Mouse (Mus musculus) neural tube, embryonic 15.5 days (tissue): ENCODE measurements around the gene Ms4a8a. TPM values are rescaled to one million over a fixed set of nuclear protein-coding genes. Genes with fewer than 3 reads are reported as not detected.
A peak's percentile ranks its signal among the peaks of the same experiment; 100 is the strongest.
"Not testable (repeated sequence)": the region's sequence is repeated elsewhere in the genome, so short reads cannot be mapped to it uniquely, and the experiment has no call there.

ENCODE experiments used
- ATAC-seq: fragments of 200-750 bp; cut with Nextera tagmentation; 2 replicates; pipeline ENCODE4 v1.8.0; 2017; ENCODE audit warnings: mild to moderate bottlenecking, moderate TSS enrichment, moderate library complexity; ENCODE audit not compliant: low FRiP score
- H3K27ac ChIP-seq: fragments of 300-500 bp; sonication (generic); replicated peaks from 2 replicates; pipeline ENCODE4 v1.5.1; 2015; ENCODE audit warnings: mild to moderate bottlenecking, inconsistent platforms
- H3K27me3 ChIP-seq: fragments of 300-500 bp; sonication (generic); replicated peaks from 2 replicates; pipeline ENCODE4 v1.6.1; 2015; ENCODE audit warnings: inconsistent platforms
- H3K36me3 ChIP-seq: fragments of 300-500 bp; sonication (generic); 2 replicates; pipeline ENCODE4 v1.6.1; 2015; ENCODE audit warnings: inconsistent platforms
- H3K4me1 ChIP-seq: fragments of 300-500 bp; sonication (generic); 2 replicates; pipeline ENCODE4 v1.6.1; 2015; ENCODE audit warnings: inconsistent platforms
- H3K4me2 ChIP-seq: fragments of 300-500 bp; sonication (generic); 2 replicates; pipeline ENCODE4 v1.6.1; 2015; ENCODE audit warnings: inconsistent platforms, mild to moderate bottlenecking, moderate library complexity
- H3K4me3 ChIP-seq: fragments of 300-500 bp; sonication (generic); replicated peaks from 2 replicates; pipeline ENCODE4 v1.5.1; 2015; ENCODE audit warnings: mild to moderate bottlenecking, inconsistent platforms
- H3K9ac ChIP-seq: fragments of 300-500 bp; sonication (generic); replicated peaks from 2 replicates; pipeline ENCODE4 v1.6.1; 2015; ENCODE audit warnings: mild to moderate bottlenecking, inconsistent platforms
- H3K9me3 ChIP-seq: fragments of 300-500 bp; sonication (generic); replicated peaks from 2 replicates; pipeline ENCODE4 v1.6.1; 2016; ENCODE audit warnings: inconsistent platforms
- WGBS: fragments of 180-500 bp; shearing (Covaris S2); methylation state at CpG from one replicate; pipeline ENCODE4 v1.1.7; 2015; ENCODE audit warnings: mixed read lengths; 5-methylcytosine and 5-hydroxymethylcytosine counted together
- polyA plus RNA-seq: library from polyadenylated mRNA; unstranded; fragments of >200 nt; fragmentation: Nextera tagmentation; extraction: Ambion mirVana; gene quantifications from 2 replicates; pipeline ENCODE4 v1.2.1, GENCODE M21; 2015

Gene Ms4a8a
- polyA plus RNA-seq = 2.3 TPM in 1 of 2 replicates, not detected in the other

- H3K9me3 ChIP-seq = no peaks in the 10 kb centered on the region
- H3K27ac ChIP-seq = no peak within 1 kb of the TSS
- H3K4me3 ChIP-seq = no peak within 1 kb of the TSS
- no peaks in the 10 kb centered on the region for H3K4me1 ChIP-seq
- no peak for ATAC-seq
- no peaks in the 10 kb centered on the region for H3K36me3 ChIP-seq
- H3K9ac ChIP-seq = no peak within 1 kb of the TSS
- WGBS = 90% methylated on average over 4 of the region's 4 CpGs
- no peak within 1 kb of the TSS for H3K4me2 ChIP-seq
- H3K27me3 ChIP-seq = no peaks in the 10 kb centered on the region
These were observed at the start of gene Ms4a8a for GRCm38 (mm10) chr19:11080934-11081333. Gene Ms4a8a (minus strand): TSS chr19:11081102.

- Histone ChIP-seq H3K4me3 (no peak overlapping the region), H3K4me1 (no peaks in the 10 kb centered on the region), H3K4me2 (no peak overlapping the region), H3K27me3 (no peaks in the 10 kb centered on the region), H3K9me3 (peaks cover 12% of the 10 kb centered on the region; the same call in 1 of the 2 replicates), H3K9ac (no peak overlapping the region), H3K27ac (no peak overlapping the region), H3K36me3 (no peaks in the 10 kb centered on the region)
- ATAC-seq = no peak
- WGBS = 86% methylated on average over 1 of the region's 1 CpGs
These were observed 48.8 kb upstream of the Ms4a8a start for GRCm38 (mm10) chr19:11129702-11130101.

GRCm38 (mm10) chr19:11121016-11121420 is 40.1 kb upstream of the Ms4a8a start:
- H3K36me3 ChIP-seq, H3K27me3 ChIP-seq, H3K4me1 ChIP-seq: not testable (repeated sequence)
- Histone ChIP-seq H3K4me2 (peak overlapping the region; percentile 52), H3K9me3 (peaks cover 13% of the 10 kb centered on the region; the same call in 1 of the 2 replicates), H3K9ac (0 out of 2 replicates have a peak overlapping the region, but pooled peaks have one; percentile 36), H3K27ac (peak overlapping the region; percentile 61; the same call in 1 of the 2 replicates), H3K4me3 (peak overlapping the region; percentile 37)
- WGBS = under 1% methylated on average over 15 of the region's 38 CpGs
- peak; percentile 99 for ATAC-seq

GRCm38 (mm10) chr19:11119338-11119737 is 38.4 kb upstream of the Ms4a8a start:
- no peaks in the 10 kb centered on the region for H3K4me1 ChIP-seq
- WGBS = 91% methylated on average over 2 of the region's 2 CpGs
- no peaks in the 10 kb centered on the region for H3K9me3 ChIP-seq
- H3K4me2 ChIP-seq = no peak overlapping the region
- peaks cover 3% of the 10 kb centered on the region; the same call in 1 of the 2 replicates for H3K27me3 ChIP-seq
- no peak for ATAC-seq
- H3K36me3 ChIP-seq = no peaks in the 10 kb centered on the region
- no peak overlapping the region for H3K9ac ChIP-seq
- H3K4me3 ChIP-seq = no peak overlapping the region
- H3K27ac ChIP-seq = no peak overlapping the region

GRCm38 (mm10) chr19:11107746-11108145 is 26.8 kb upstream of the Ms4a8a start:
- H3K36me3 ChIP-seq = no peaks in the 10 kb centered on the region
- WGBS = 77% methylated on average over 3 of the region's 3 CpGs
- H3K4me2 ChIP-seq = no peak overlapping the region
- no peak overlapping the region for H3K27ac ChIP-seq
- ATAC-seq = no peak
- H3K9me3 ChIP-seq = no peaks in the 10 kb centered on the region
- H3K27me3 ChIP-seq = no peaks in the 10 kb centered on the region
- H3K9ac ChIP-seq = no peak overlapping the region
- H3K4me3 ChIP-seq = no peak overlapping the region
- no peaks in the 10 kb centered on the region for H3K4me1 ChIP-seq

- WGBS = 81% methylated on average over 1 of the region's 1 CpGs
- no peak overlapping the region for H3K4me2 ChIP-seq
- H3K4me1 ChIP-seq = no peaks in the 10 kb centered on the region
- no peak overlapping the region for H3K4me3 ChIP-seq
- ATAC-seq = no peak
- no peaks in the 10 kb centered on the region for H3K36me3 ChIP-seq
- no peaks in the 10 kb centered on the region for H3K27me3 ChIP-seq
- no peak overlapping the region for H3K27ac ChIP-seq
- no peak overlapping the region for H3K9ac ChIP-seq
- H3K9me3 ChIP-seq = no peaks in the 10 kb centered on the region
These were observed 21.0 kb upstream of the Ms4a8a start for GRCm38 (mm10) chr19:11101880-11102279.

- H3K27ac ChIP-seq = no peak overlapping the region
- H3K36me3 ChIP-seq = no peaks in the 10 kb centered on the region
- no peaks in the 10 kb centered on the region for H3K9me3 ChIP-seq
- H3K27me3 ChIP-seq = peaks cover 7% of the 10 kb centered on the region
- no peak for ATAC-seq
- H3K4me1 ChIP-seq = no peaks in the 10 kb centered on the region
- WGBS = 88% methylated on average over 3 of the region's 3 CpGs
- no peak overlapping the region for H3K4me2 ChIP-seq
- H3K4me3 ChIP-seq = no peak overlapping the region
- H3K9ac ChIP-seq = no peak overlapping the region
These were observed 17.5 kb upstream of the Ms4a8a start for GRCm38 (mm10) chr19:11098401-11098800.

GRCm38 (mm10) chr19:11092131-11092530 is 11.2 kb upstream of the Ms4a8a start:
- not testable (repeated sequence) for H3K9ac ChIP-seq, ATAC-seq
- 4% methylated on average over 50 of the region's 50 CpGs for WGBS

GRCm38 (mm10) chr19:11070364-11070763 is 10.5 kb downstream of the Ms4a8a start:
- Histone ChIP-seq H3K27me3 (no peaks in the 10 kb centered on the region), H3K9ac (no peak overlapping the region), H3K27ac (no peak overlapping the region), H3K36me3 (no peaks in the 10 kb centered on the region), H3K4me2 (no peak overlapping the region), H3K9me3 (no peaks in the 10 kb centered on the region), H3K4me3 (no peak overlapping the region), H3K4me1 (no peaks in the 10 kb centered on the region)
- WGBS = 84% methylated on average over 3 of the region's 3 CpGs
- no peak for ATAC-seq

More at GRCm38 (mm10) chr19:11092131-11092530, 11.2 kb upstream of the Ms4a8a start:
- H3K4me2 ChIP-seq = peak overlapping the region; percentile 73
- not testable (repeated sequence) for H3K36me3 ChIP-seq, H3K27ac ChIP-seq, H3K9me3 ChIP-seq, H3K27me3 ChIP-seq, H3K4me1 ChIP-seq
- H3K4me3 ChIP-seq = peak overlapping the region; percentile 42

- WGBS = 87% methylated on average over 2 of the region's 2 CpGs
- no peak overlapping the region for H3K9ac ChIP-seq
- ATAC-seq = no peak
- no peaks in the 10 kb centered on the region for H3K9me3 ChIP-seq
- H3K4me1 ChIP-seq = no peaks in the 10 kb centered on the region
- H3K27me3 ChIP-seq = no peaks in the 10 kb centered on the region
- no peak overlapping the region for H3K27ac ChIP-seq
- H3K4me2 ChIP-seq = no peak overlapping the region
- no peaks in the 10 kb centered on the region for H3K36me3 ChIP-seq
- no peak overlapping the region for H3K4me3 ChIP-seq
These were observed 15.6 kb downstream of the Ms4a8a start for GRCm38 (mm10) chr19:11065202-11065875.

GRCm38 (mm10) chr19:11060900-11061299 is 20.0 kb downstream of the Ms4a8a start:
- no peaks in the 10 kb centered on the region for H3K9me3 ChIP-seq
- H3K27ac ChIP-seq = no peak overlapping the region
- 87% methylated on average over 1 of the region's 1 CpGs for WGBS
- no peaks in the 10 kb centered on the region for H3K27me3 ChIP-seq
- ATAC-seq = no peak
- H3K9ac ChIP-seq = no peak overlapping the region
- no peaks in the 10 kb centered on the region for H3K4me1 ChIP-seq
- no peaks in the 10 kb centered on the region for H3K36me3 ChIP-seq
- no peak overlapping the region for H3K4me3 ChIP-seq
- no peak overlapping the region for H3K4me2 ChIP-seq

GRCm38 (mm10) chr19:11059967-11060366 is 20.9 kb downstream of the Ms4a8a start:
- no peak for ATAC-seq

More at GRCm38 (mm10) chr19:11059967-11060366, 20.9 kb downstream of the Ms4a8a start:
- H3K4me1 ChIP-seq = no peaks in the 10 kb centered on the region
- no peak overlapping the region for H3K4me3 ChIP-seq
- no peak overlapping the region for H3K9ac ChIP-seq
- H3K4me2 ChIP-seq = no peak overlapping the region
- H3K9me3 ChIP-seq = no peaks in the 10 kb centered on the region
- no peaks in the 10 kb centered on the region for H3K36me3 ChIP-seq
- no peak overlapping the region for H3K27ac ChIP-seq
- H3K27me3 ChIP-seq = no peaks in the 10 kb centered on the region
